Mouse (Mus musculus) kidney, postnatal 0 days (tissue): ENCODE measurements around the gene Rad54l2. TPM values are rescaled to one million over a fixed set of nuclear protein-coding genes. Genes with fewer than 3 reads are reported as not detected.

Experiments used
- ATAC-seq: fragments of 200-750 bp; cut with Nextera tagmentation; replicated peaks from 2 replicates; pipeline ENCODE4 v1.8.0; 2017; ENCODE audit warnings: low read depth, moderate number of reproducible peaks, moderate TSS enrichment, moderate library complexity; ENCODE audit not compliant: low FRiP score
- DNase-seq: peaks from one replicate; pipeline ENCODE4 v3.0.0-alpha.2; 2016; ENCODE audit warnings: low spot score
- H3K27ac ChIP-seq: fragments of 300-500 bp; sonication (generic); 2 replicates; pipeline ENCODE4 v1.5.1; 2014; ENCODE audit warnings: mild to moderate bottlenecking
- H3K27me3 ChIP-seq: fragments of 300-500 bp; sonication (generic); 2 replicates; pipeline ENCODE4 v1.6.1; 2014; ENCODE audit warnings: low read length, mixed read lengths; ENCODE audit not compliant: insufficient read depth
- H3K36me3 ChIP-seq: fragments of 300-500 bp; sonication (generic); 2 replicates; pipeline ENCODE4 v1.6.1; 2014; ENCODE audit warnings: low read length, mixed read lengths; ENCODE audit not compliant: insufficient read depth
- H3K4me1 ChIP-seq: fragments of 300-500 bp; sonication (generic); replicated peaks from 2 replicates; pipeline ENCODE4 v1.6.1; 2014; ENCODE audit warnings: antibody characterized with exemption, low read length, mixed read lengths; ENCODE audit not compliant: insufficient read depth
- H3K4me2 ChIP-seq: fragments of 300-500 bp; sonication (generic); 2 replicates; pipeline ENCODE4 v1.6.1; 2014; ENCODE audit warnings: mild to moderate bottlenecking, low read length, moderate library complexity, mixed read lengths
- H3K4me3 ChIP-seq: fragments of 300-500 bp; sonication (generic); replicated peaks from 2 replicates; pipeline ENCODE4 v1.5.1; 2014; ENCODE audit warnings: low read depth, low read length
- H3K9ac ChIP-seq: fragments of 300-500 bp; sonication (generic); 2 replicates; pipeline ENCODE4 v1.6.1; 2014; ENCODE audit warnings: low read depth, low read length
- H3K9me3 ChIP-seq: fragments of 300-500 bp; sonication (generic); replicated peaks from 2 replicates; pipeline ENCODE4 v1.6.1; 2016; ENCODE audit warnings: low read length, inconsistent platforms, mixed read lengths
- CTCF ChIP-seq: IDR thresholded peaks from 2 replicates; pipeline ENCODE4 v1.5.1; 2016; ENCODE audit warnings: antibody characterized with exemption, low read depth, mild to moderate bottlenecking, moderate library complexity
- WGBS: fragments of 180-500 bp; shearing (Covaris S2); extraction: QIAGEN DNeasy Blood & Tissue Kit; methylation state at CpG from one replicate; pipeline ENCODE4 v1.1.7; 2014; 5-methylcytosine and 5-hydroxymethylcytosine counted together
- polyA plus RNA-seq: library from polyadenylated mRNA; unstranded; fragments of >200 nt; fragmentation: Nextera tagmentation; extraction: Ambion mirVana; gene quantifications from 2 replicates; pipeline ENCODE4 v1.2.1, GENCODE M21; 2015

Rad54l2 gene
- polyA plus RNA-seq, 1 experiment from 2014 or later = 2.7 TPM

DNA sequence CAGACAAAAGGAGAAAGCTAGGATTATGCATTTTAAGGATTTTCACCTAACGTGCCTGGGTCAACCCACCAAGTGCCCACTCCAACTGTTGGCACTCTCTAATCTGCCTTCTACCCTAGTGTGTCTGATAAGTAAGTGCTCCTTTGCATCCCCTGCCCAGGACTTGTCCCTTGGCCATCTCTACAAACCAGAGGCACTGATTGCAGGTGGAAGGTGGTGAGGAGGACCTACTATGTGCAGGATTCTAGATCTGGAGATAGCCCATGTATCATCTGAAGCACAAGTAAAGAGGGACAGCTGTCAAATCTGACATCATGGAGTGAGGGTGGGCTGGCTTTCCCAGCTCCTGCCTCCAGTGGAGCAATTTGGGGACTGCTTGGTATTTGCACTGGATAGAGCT lies 129.1 kb downstream of the Rad54l2 start:
- H3K36me3 ChIP-seq = peaks cover 51% of the 10 kb centered on the region
- 91% methylated on average over 1 of the region's 1 CpGs for WGBS

DNA sequence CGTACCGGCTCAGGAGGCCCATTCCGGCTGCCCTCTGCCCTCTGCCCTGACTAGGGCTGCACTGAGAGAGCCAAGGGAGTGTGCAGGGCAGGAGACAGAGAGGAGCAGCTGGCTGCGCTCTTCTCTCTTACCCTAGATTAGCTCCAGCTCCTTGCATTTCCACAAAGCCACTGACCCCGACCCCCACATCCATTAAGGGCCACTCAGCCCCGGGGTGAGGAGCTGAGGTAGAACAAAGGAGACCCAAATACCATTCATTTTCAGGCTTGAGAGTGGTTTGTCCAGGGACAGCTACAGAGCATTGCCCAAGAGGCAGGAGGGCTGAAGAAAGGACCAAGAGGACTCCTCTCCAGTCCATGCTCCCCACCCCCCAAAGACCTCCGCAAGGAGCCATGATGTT lies 129.6 kb downstream of the Rad54l2 start:
- no peak for TF ChIP-seq CTCF
- H3K4me2 ChIP-seq = no peak overlapping the region
- WGBS = 71% methylated on average over 7 of the region's 7 CpGs
- peaks cover 7% of the 10 kb centered on the region; the same call in 1 of the 2 replicates for H3K4me1 ChIP-seq
- H3K4me3 ChIP-seq = no peak overlapping the region
- no peak for ATAC-seq
- DNase-seq = no peak
- H3K27ac ChIP-seq = no peak overlapping the region
- no peaks in the 10 kb centered on the region for H3K9me3 ChIP-seq
- no peak overlapping the region for H3K9ac ChIP-seq
- peaks cover 4% of the 10 kb centered on the region; the same call in 1 of the 2 replicates for H3K27me3 ChIP-seq
- H3K36me3 ChIP-seq = peaks cover 51% of the 10 kb centered on the region

More for the DNA sequence above, 129.1 kb downstream of the Rad54l2 start:
- Histone ChIP-seq H3K27ac (no peak overlapping the region), H3K4me2 (no peak overlapping the region), H3K9me3 (no peaks in the 10 kb centered on the region), H3K27me3 (peaks cover 4% of the 10 kb centered on the region; the same call in 1 of the 2 replicates), H3K9ac (no peak overlapping the region), H3K4me3 (no peak overlapping the region), H3K4me1 (peaks cover 7% of the 10 kb centered on the region; the same call in 1 of the 2 replicates)
- no peak for ATAC-seq
- DNase-seq = no peak
- no peak for TF ChIP-seq CTCF

DNA sequence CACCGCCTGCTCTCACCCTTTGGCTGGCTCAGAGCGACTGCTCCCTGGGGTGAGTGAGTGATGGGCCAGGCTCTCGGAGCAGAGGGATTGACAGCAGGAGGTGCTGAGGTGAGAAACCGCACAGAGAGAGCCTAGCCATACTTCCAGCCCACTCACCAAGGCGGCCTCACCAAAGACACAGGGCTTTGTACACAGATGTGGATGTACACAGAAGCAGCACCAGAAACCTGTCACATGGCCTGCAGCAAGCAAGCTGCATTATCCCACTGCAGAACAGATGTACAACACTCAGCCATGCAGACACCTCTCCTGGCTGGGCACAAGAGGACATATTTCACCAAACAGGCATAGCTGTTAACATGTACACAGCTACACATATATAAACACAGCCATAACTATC lies 131.4 kb downstream of the Rad54l2 start:
- Histone ChIP-seq H3K9me3 (no peaks in the 10 kb centered on the region), H3K9ac (no peak overlapping the region), H3K27ac (no peak overlapping the region), H3K27me3 (peaks cover 4% of the 10 kb centered on the region; the same call in 1 of the 2 replicates), H3K4me3 (no peak overlapping the region), H3K4me2 (no peak overlapping the region), H3K4me1 (peaks cover 7% of the 10 kb centered on the region; the same call in 1 of the 2 replicates), H3K36me3 (peaks cover 39% of the 10 kb centered on the region)
- no peak for TF ChIP-seq CTCF
- no peak for ATAC-seq
- WGBS = 44% methylated on average over 5 of the region's 5 CpGs
- no peak for DNase-seq

DNA sequence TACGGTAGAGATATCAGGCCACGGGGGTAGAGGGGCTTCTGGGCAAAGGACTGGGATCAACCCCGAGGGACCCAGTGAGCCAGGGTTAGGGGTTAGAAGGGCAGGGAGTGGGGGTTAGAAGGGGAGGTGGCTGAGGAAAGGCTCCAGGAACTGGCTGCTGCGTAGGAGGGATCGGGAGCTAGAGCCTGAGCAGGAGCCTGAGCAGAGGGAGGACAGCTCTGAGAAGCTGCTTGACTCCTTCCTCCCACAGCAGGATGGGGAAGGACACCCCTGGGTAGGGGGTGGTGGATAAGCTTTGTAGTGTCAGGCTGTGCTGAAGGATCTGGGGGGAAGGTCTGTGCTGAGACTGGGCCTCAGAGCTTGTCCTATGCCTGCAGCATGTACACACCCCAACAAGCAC lies 132.2 kb downstream of the Rad54l2 start:
- no peak overlapping the region for H3K27ac ChIP-seq
- H3K27me3 ChIP-seq = peaks cover 4% of the 10 kb centered on the region; the same call in 1 of the 2 replicates
- H3K36me3 ChIP-seq = peaks cover 32% of the 10 kb centered on the region
- no peak for DNase-seq
- no peak overlapping the region for H3K4me2 ChIP-seq
- H3K4me3 ChIP-seq = no peak overlapping the region
- H3K4me1 ChIP-seq = peaks cover 7% of the 10 kb centered on the region; the same call in 1 of the 2 replicates
- TF ChIP-seq CTCF = no peak
- no peaks in the 10 kb centered on the region for H3K9me3 ChIP-seq
- ATAC-seq = no peak
- WGBS = 32% methylated on average over 5 of the region's 5 CpGs
- H3K9ac ChIP-seq = no peak overlapping the region

DNA sequence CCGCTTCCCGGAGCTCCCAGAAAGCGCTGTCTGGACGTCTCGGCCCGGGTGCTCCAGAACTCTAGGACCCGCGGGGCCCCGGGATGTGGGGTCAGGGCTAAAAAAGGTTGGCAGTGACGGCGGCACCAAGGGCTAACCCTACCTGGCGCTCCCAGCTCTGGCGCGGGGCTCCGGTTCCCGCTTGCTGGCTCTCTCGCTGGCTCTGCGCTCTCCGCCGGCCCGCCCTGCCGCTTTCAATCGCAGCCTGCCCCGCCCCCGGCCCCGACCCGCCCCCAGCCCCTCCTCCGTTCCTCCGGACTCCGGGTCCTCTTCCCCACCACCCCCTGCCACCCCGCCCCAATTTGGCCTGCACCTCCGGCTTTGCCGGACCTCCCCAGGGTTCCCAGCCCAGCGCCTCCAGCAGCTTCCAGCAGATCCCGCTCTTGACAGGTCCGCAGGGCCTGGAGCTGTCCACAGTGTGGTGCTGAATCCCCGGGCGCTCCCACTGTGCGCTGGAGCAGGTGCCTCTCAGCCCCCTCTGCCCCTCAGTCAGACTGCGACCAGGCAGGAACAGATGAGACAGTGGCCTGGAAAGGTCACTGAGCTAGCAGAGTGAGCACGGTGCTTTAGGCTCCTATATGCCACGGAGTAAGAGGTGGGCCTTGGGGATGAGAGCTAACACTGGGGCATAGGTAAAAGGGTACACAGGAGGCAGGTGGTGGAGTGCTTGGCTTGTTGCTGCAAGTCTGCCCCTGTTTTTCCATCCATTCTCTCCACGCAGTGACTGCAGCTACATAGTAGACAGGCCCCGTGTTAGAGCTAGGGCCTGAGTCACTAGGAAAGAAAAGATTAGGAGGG lies 132.9 kb downstream of the Rad54l2 start, which contains the start of gene Grm2:
TSS of gene Grm2 (minus strand) at position 199 of the 837 bp plus-strand sequence.
- Histone ChIP-seq H3K27ac (no peak within 1 kb of the TSS), H3K9ac (no peak within 1 kb of the TSS), H3K9me3 (no peaks in the 10 kb centered on the region), H3K4me3 (peak within 1 kb of the TSS; percentile 16; the same call in 1 of the 2 replicates), H3K4me1 (peaks cover 7% of the 10 kb centered on the region; the same call in 1 of the 2 replicates), H3K36me3 (peaks cover 32% of the 10 kb centered on the region), H3K27me3 (peaks cover 4% of the 10 kb centered on the region; the same call in 1 of the 2 replicates), H3K4me2 (peak within 1 kb of the TSS; percentile 56)
- ATAC-seq = peak; percentile 80
- no peak for TF ChIP-seq CTCF
- DNase-seq = peak; percentile 82
- WGBS = 2% methylated on average over 36 of the region's 44 CpGs

DNA sequence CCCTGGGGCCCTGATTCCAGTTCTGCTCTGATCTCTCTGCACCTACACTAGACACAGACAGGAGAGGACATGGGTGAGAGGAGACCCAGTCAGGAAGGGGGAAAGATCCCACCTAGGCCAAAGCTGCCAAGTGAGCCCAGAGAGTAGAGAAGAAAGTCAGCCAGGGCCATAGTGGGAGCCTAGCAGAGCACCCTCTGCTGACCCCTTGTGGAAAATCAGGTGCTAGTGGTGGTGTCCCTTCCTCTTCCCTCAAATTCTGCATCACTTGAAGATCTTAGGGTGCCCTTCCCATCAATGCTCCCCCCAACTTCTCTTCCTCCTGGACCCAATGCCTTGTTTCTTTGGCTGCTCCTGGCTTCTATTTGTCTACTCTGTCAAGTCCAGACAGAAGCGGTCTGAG lies 136.3 kb downstream of the Rad54l2 start:
- Histone ChIP-seq H3K36me3 (0 out of 2 replicates have a peak, but pooled peaks cover 5% of the 10 kb centered on the region), H3K9me3 (no peaks in the 10 kb centered on the region), H3K27me3 (peaks cover 4% of the 10 kb centered on the region; the same call in 1 of the 2 replicates), H3K27ac (no peak overlapping the region), H3K4me3 (no peak overlapping the region), H3K4me2 (no peak overlapping the region), H3K9ac (no peak overlapping the region), H3K4me1 (peaks cover 7% of the 10 kb centered on the region; the same call in 1 of the 2 replicates)
- 56% methylated on average over 1 of the region's 1 CpGs for WGBS
- peak; percentile 57 for TF ChIP-seq CTCF
- ATAC-seq (no peak), DNase-seq (peak; percentile 18)
